Mouse (Mus musculus) CD8-positive naive resting alpha-beta T cell, adult 2 months (primary cell): ENCODE results near the gene Exoc6b.

ENCODE experiments used
- DNase-seq, 2 experiments: peaks; one replicate each; pipeline ENCODE4 v3.0.0; 2022; ENCODE audit warnings: low read depth in 2 of 2, low spot score in 2 of 2

The Exoc6b gene

GRCm38 (mm10) chr6:84885080-84885479, 184.2 kb downstream of the Exoc6b start:
- DNase-seq: no peak

- no peak for DNase-seq
Measured at GRCm38 (mm10) chr6:84883720-84884119, 185.6 kb downstream of the Exoc6b start.

GRCm38 (mm10) chr6:84882663-84883517, 186.4 kb downstream of the Exoc6b start:
- DNase-seq: no peak

GRCm38 (mm10) chr6:84875869-84876268, 193.4 kb downstream of the Exoc6b start:
- DNase-seq: no peak

- no peak for DNase-seq
Measured at GRCm38 (mm10) chr6:84867114-84867513, 202.2 kb downstream of the Exoc6b start.

GRCm38 (mm10) chr6:84864625-84865024, 204.7 kb downstream of the Exoc6b start:
- DNase-seq: no peak

GRCm38 (mm10) chr6:84863816-84864375, 205.4 kb downstream of the Exoc6b start:
- no peak for DNase-seq

GRCm38 (mm10) chr6:84845665-84846064, 223.6 kb downstream of the Exoc6b start:
- no peak for DNase-seq

- DNase-seq: no peak
Measured at GRCm38 (mm10) chr6:84841138-84841537, 228.2 kb downstream of the Exoc6b start.

GRCm38 (mm10) chr6:84807546-84807945, 261.8 kb downstream of the Exoc6b start:
- no peak for DNase-seq

GRCm38 (mm10) chr6:84806132-84806730, 263.1 kb downstream of the Exoc6b start:
- DNase-seq: no peak

- DNase-seq: no peak
Measured at GRCm38 (mm10) chr6:84798736-84799135, 270.6 kb downstream of the Exoc6b start.

GRCm38 (mm10) chr6:84783994-84784393, 285.3 kb downstream of the Exoc6b start:
- DNase-seq: no peak

GRCm38 (mm10) chr6:84779987-84780386, 289.3 kb downstream of the Exoc6b start:
- DNase-seq: no peak

- no peak for DNase-seq
Measured at GRCm38 (mm10) chr6:84778970-84779369, 290.3 kb downstream of the Exoc6b start.

- no peak for DNase-seq
Measured at GRCm38 (mm10) chr6:84775908-84776307, 293.4 kb downstream of the Exoc6b start.

GRCm38 (mm10) chr6:84755266-84755665, 314.0 kb downstream of the Exoc6b start:
- DNase-seq: no peak

- DNase-seq: no peak
Measured at GRCm38 (mm10) chr6:84752806-84753420, 316.4 kb downstream of the Exoc6b start.

- DNase-seq: no peak
Measured at GRCm38 (mm10) chr6:84751409-84751808, 317.9 kb downstream of the Exoc6b start.

- no peak for DNase-seq
Measured at GRCm38 (mm10) chr6:84746847-84747395, 322.4 kb downstream of the Exoc6b start.

GRCm38 (mm10) chr6:84746193-84746846, 323.0 kb downstream of the Exoc6b start:
- DNase-seq: no peak
